8 mouse cellular contexts compared by ENCODE assay signal in genomic region chr5:129999097-129999496, GRCm38 (mm10).
DNase-seq lines count a peak whose midpoint lies in the region; ATAC-seq lines count a peak whose summit lies in the region.

No protein-coding gene starts in this region.

- peak; percentile 49 for DNase-seq in cerebellum, adult 11 months
- DNase-seq in ovary, postnatal 36 days (ENCODE audit: low spot score), result peak; percentile 50
- no peak for DNase-seq in ovary, postnatal 10 days (ENCODE audit: low spot score)
- DNase-seq in cerebellum, postnatal 36 days, result peak; percentile 58 to 63
- DNase-seq in induced T-regulatory cell, adult 2 months (ENCODE audit: low read depth), result peak; percentile 85
- peak; percentile 46 to 55 for DNase-seq in lung, adult 18-20 months
- DNase-seq in right cerebral cortex, postnatal 25 days, result peak; percentile 37

- ATAC-seq in cerebellum, adult (ENCODE audit: insufficient number of reproducible peaks, low FRiP score, low TSS enrichment), result no peak
